Mouse (Mus musculus): ENCODE results near the gene Hoxd10. TPM values are rescaled to one million over a fixed set of nuclear protein-coding genes. Genes with fewer than 3 reads are reported as not detected.

Gene Hoxd10
- 26.0 and 26.2 TPM in 2 replicates for polyA plus RNA-seq (2015; fragmentation: Nextera tagmentation; extraction: Ambion mirVana)

DNA sequence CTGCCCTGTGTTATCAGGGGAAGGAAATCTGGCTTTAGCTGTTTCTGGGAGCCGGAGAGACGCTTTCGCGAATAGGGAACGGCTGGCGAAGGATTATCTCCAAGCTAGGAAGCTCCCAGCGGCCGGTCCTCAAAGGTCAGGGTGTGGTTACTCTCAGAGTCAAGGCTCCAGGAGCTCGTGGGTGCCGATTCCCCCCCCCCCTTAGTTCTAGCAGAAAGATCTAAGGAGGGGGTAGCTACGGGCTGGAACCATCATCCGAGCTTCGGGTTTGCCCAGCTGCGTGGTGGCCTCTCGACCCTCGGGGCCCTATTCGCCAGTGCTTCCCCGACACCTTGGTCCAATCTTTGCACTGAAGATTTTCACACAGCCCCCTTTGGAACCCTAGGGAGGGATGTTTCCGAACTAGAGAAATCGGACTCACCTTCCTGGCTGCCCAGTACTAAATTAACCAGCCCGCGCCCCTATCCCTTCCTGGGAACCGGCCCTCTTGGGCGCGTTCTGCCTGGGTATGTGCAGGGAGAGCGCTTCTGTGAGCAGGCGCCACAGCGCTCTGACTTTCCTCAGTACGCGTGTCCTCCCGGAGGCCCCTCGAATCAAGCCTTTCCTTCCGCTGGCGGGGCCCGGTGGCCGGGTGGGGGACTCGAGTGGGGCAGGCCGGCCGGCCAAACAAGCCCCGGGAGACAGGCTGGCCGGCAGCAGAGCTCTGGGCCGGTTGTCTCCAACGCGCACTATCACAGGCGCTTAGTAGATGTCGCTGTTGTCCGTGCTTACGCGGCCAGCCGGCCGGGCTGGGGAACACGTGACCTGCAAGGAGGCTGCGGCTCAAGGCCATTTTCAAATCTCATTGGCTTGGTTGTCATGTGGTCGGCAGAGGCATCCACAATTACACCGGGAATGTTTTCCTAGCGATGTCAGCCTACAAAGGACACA is at the start of gene Hoxd10:
Gene Hoxd10 (plus strand): TSS at position 903 of the 930 bp plus-strand sequence.
- peak within 1 kb of the TSS; percentile 95 for H3K27ac ChIP-seq
- ATAC-seq (ENCODE audit: low FRiP score, low read depth) = peak; percentile 88
- H3K27me3 ChIP-seq = peaks cover 49% of the 10 kb centered on the region
- H3K36me3 ChIP-seq = peaks cover 16% of the 10 kb centered on the region; the same call in 1 of the 2 replicates
- H3K9ac ChIP-seq = peak within 1 kb of the TSS; percentile 92
- H3K4me2 ChIP-seq (replicated peaks) = peak within 1 kb of the TSS; percentile 91
- H3K4me3 ChIP-seq = peak within 1 kb of the TSS; percentile 60
- peaks cover 60% of the 10 kb centered on the region for H3K4me1 ChIP-seq
- WGBS = 2% methylated on average over 56 of the region's 56 CpGs
- no peaks in the 10 kb centered on the region for H3K9me3 ChIP-seq

DNA sequence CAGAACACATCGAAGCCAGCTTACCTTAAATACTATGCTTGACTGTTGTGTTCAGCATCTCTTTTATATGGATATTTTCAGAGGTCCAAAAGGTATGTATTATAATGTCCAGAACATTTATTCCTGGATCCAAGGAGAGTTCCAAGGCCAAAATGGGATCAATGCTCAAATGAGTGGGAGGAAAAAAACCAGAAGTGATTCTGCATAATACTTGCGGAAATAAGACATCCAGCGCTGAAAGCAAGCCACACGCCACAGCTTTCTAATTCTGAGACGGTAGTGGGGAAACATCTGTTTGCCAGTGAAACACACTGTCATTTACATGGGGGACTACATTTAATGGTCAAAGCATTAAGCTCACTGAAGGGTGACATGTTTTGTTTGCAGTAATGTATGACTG is 49.3 kb upstream of the Hoxd10 start:
- WGBS = 56% methylated on average over 5 of the region's 5 CpGs
- H3K27me3 ChIP-seq = peaks cover 31% of the 10 kb centered on the region
- peaks cover 10% of the 10 kb centered on the region for H3K4me1 ChIP-seq
- no peak for ATAC-seq (ENCODE audit: low FRiP score, low read depth)
- no peaks in the 10 kb centered on the region for H3K36me3 ChIP-seq
- no peak overlapping the region for H3K4me3 ChIP-seq
- H3K27ac ChIP-seq = no peak overlapping the region; the same call in 1 of the 2 replicates
- H3K9me3 ChIP-seq = no peaks in the 10 kb centered on the region
- no peak overlapping the region for H3K4me2 ChIP-seq (replicated peaks)
- H3K9ac ChIP-seq = no peak overlapping the region

DNA sequence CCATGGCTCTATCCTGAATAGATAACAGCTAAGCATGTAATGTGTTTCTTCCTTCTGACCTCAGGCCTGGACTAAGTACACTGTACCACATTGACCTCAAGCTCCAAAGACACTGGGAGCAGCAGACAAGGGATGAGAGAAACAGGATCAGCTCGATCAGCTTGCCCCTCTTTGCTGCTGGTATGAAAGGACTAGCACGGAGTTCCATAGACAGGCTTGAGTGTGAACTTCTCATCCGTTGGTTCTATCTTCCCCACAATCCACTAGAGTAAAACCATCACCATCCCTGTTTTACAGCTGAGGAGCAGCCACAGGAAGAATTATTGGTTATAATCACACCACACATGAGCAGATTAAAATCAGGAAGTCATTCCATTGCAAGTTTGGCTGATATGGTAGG is 46.1 kb upstream of the Hoxd10 start:
- Histone ChIP-seq H3K27me3 (peaks cover 62% of the 10 kb centered on the region), H3K4me3 (no peak overlapping the region), H3K27ac (no peak overlapping the region), H3K9ac (no peak overlapping the region), H3K36me3 (no peaks in the 10 kb centered on the region), H3K9me3 (no peaks in the 10 kb centered on the region), H3K4me2 (replicated peaks) (no peak overlapping the region), H3K4me1 (peaks cover 38% of the 10 kb centered on the region)
- 75% methylated on average over 3 of the region's 3 CpGs for WGBS
- ATAC-seq (ENCODE audit: low FRiP score, low read depth) = no peak

DNA sequence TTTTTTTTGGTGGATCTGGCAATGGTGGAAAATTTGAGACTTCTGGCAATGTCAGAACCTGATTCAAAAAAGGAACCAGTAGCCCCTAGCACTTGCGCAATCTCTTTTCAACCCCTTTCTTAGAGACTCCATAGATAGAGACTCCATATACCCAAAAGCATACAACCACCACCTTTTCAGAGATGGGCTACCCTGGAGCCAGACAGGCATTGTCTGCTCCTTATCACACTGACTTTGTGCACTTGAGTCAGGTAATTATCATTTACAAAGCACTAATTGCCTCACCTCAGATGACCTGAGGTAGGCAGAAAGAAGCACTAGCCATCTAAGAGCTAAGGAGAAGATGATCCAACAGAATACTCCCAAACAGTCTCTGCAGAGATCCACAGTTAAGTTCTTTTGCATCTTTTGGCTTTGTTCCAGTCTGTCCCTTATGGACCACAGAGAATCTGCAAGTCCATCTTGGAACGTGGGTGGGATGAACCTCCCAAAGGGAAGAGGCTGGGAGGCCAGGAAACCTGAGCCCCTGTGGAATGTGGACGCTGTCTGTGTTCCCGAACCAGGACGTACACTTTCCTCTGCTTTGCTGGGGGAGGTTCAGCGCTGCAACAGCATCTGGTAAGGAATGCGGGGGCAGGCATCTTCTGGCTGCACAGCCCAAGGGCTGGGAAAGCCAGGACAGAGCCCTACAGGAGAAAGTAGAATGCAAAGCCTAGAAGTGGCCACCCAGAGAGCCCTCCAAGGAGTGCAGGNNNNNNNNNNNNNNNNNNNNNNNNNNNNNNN is 44.5 kb upstream of the Hoxd10 start:
- 0 out of 2 replicates have a peak overlapping the region, but pooled peaks have one; percentile 9 for H3K4me2 ChIP-seq (replicated peaks)
- no peak overlapping the region for H3K4me3 ChIP-seq
- H3K9me3 ChIP-seq = no peaks in the 10 kb centered on the region
- no peak overlapping the region for H3K27ac ChIP-seq
- H3K4me1 ChIP-seq = peaks cover 41% of the 10 kb centered on the region
- 19% methylated on average over 7 of the region's 7 CpGs for WGBS
- H3K9ac ChIP-seq = peak overlapping the region; percentile 35; the same call in 1 of the 2 replicates
- ATAC-seq (ENCODE audit: low FRiP score, low read depth) = no peak
- peaks cover 72% of the 10 kb centered on the region for H3K27me3 ChIP-seq
- no peaks in the 10 kb centered on the region for H3K36me3 ChIP-seq

DNA sequence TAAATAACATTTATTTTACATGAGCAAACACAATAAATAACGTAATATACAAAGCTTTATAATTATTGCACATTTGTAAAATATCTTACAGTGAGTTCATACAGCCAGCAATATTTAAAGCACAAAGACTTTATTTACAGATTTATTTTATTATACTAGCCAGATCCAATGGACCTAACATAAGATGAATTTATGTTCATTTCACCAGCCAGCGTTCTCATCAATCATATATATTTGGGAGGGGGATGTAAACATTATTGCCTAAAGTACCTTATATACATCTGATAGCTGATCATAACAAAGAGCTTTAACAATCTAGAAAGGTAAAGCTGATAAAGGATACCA is 38.8 kb upstream of the Hoxd10 start:
- Histone ChIP-seq H3K4me1 (peaks cover 29% of the 10 kb centered on the region), H3K27me3 (peaks cover 65% of the 10 kb centered on the region), H3K36me3 (0 out of 2 replicates have a peak, but pooled peaks cover 2% of the 10 kb centered on the region), H3K4me2 (replicated peaks) (no peak overlapping the region), H3K27ac (no peak overlapping the region), H3K9me3 (no peaks in the 10 kb centered on the region), H3K9ac (no peak overlapping the region), H3K4me3 (no peak overlapping the region)
- 31% methylated on average over 2 of the region's 2 CpGs for WGBS
- no peak for ATAC-seq (ENCODE audit: low FRiP score, low read depth)

DNA sequence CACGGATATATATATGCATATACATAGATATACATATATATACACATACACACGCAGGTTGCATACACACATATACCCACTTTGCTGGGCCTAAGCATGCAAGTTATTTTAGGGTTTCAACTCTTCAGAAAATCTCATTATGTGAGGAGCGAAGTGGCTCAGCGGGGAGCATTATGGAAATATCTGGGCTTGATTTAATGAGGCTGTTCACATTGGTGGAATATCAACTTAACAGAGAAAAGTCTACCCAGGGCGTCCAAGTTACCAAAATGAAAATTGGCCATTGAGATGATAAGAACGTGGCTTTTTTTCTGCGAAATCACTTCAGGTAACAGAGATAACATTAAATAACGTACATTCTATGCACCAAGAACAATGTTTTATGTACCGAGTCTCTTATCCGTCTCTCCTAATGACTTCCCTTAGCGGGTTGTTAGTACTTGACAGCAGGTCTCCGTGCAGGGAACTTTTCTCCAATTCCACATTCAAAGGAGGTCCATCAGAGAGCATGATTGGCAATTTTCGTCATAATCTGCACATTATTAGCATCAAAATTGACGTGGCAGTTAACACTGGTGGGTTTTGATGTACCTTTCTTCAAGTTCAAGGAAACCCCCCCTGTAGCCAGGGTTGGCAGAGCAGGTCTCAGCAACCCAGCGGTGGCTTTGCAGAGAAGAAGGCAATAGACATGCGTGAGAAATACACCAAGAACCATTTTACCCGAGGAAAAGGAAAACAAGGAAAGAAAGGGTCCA is 37.8 kb upstream of the Hoxd10 start:
- Histone ChIP-seq H3K9me3 (no peaks in the 10 kb centered on the region), H3K4me1 (peaks cover 20% of the 10 kb centered on the region), H3K36me3 (0 out of 2 replicates have a peak, but pooled peaks cover 2% of the 10 kb centered on the region), H3K4me3 (peak overlapping the region; percentile 63), H3K9ac (peak overlapping the region; percentile 98), H3K27me3 (peaks cover 55% of the 10 kb centered on the region), H3K4me2 (replicated peaks) (peak overlapping the region; percentile 74), H3K27ac (peak overlapping the region; percentile 95)
- WGBS = 9% methylated on average over 17 of the region's 17 CpGs
- no peak for ATAC-seq (ENCODE audit: low FRiP score, low read depth)

DNA sequence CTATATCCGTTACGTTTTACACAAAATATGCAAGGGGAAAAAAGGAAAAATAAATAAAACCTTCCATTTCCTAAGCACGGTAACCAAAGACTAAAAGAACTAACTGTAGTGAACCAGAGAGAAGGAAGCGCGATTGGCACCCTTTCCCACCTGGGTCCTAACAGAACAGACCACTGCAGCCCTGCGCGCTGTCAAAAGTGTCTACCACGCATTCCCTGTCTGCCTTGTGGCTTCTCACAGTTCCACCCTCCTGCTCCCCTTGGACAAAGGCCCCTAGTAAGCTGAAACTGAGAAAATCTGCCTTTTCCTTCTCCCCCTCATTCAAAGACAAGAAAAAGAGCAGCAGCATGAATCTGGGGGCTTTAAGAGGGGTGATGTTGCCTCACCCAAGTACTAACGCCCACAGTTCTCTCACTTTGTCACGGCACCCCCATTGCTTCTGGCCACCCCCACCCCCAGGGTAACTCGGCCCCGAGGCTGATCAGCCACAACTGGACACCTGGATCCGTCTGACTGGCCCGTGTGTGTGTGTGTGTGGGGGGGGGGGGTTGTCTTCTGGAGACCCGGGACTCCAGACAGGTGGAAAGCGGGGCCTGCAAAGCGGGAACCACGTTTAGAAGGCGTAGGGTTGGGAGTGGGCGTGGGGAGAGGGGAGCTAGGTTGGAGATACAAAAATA is 36.8 kb upstream of the Hoxd10 start:
- Histone ChIP-seq H3K36me3 (0 out of 2 replicates have a peak, but pooled peaks cover 2% of the 10 kb centered on the region), H3K9ac (peak overlapping the region; percentile 98), H3K9me3 (no peaks in the 10 kb centered on the region), H3K4me2 (replicated peaks) (peak overlapping the region; percentile 74), H3K4me1 (peaks cover 14% of the 10 kb centered on the region), H3K27me3 (peaks cover 47% of the 10 kb centered on the region), H3K4me3 (peak overlapping the region; percentile 63), H3K27ac (peak overlapping the region; percentile 95)
- WGBS = 2% methylated on average over 19 of the region's 20 CpGs
- ATAC-seq (ENCODE audit: low FRiP score, low read depth) = 0 out of 2 replicates have a peak, but pooled peaks have one; percentile 31

DNA sequence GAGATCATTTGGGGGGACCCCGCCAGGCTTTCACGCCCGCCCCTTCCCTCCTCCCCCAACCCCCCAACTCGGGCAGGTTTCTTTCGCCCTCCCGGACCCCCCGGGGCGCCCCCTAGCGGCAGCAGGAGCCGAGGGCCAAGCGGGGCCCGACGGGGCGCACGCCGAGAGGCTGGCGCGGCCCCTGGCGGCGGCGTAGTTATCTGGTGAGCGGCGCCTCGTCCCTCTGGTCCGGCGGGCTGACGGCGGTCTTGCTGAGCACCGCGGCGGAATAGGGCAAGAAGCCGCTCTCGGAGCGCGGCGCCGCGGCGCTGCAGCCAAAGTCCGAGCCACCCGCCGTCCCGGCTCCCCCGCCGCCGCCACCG is 36.3 kb upstream of the Hoxd10 start:
- 1% methylated on average over 38 of the region's 47 CpGs for WGBS
- no peaks in the 10 kb centered on the region for H3K9me3 ChIP-seq
- peak overlapping the region; percentile 95 for H3K27ac ChIP-seq
- peaks cover 42% of the 10 kb centered on the region for H3K27me3 ChIP-seq
- peak overlapping the region; percentile 63 for H3K4me3 ChIP-seq
- peak overlapping the region; percentile 98 for H3K9ac ChIP-seq
- H3K36me3 ChIP-seq = 0 out of 2 replicates have a peak, but pooled peaks cover 2% of the 10 kb centered on the region
- H3K4me2 ChIP-seq (replicated peaks) = peak overlapping the region; percentile 74
- H3K4me1 ChIP-seq = peaks cover 9% of the 10 kb centered on the region; the same call in 1 of the 2 replicates
- peak; percentile 25; the same call in 1 of the 2 replicates for ATAC-seq (ENCODE audit: low FRiP score, low read depth)

DNA sequence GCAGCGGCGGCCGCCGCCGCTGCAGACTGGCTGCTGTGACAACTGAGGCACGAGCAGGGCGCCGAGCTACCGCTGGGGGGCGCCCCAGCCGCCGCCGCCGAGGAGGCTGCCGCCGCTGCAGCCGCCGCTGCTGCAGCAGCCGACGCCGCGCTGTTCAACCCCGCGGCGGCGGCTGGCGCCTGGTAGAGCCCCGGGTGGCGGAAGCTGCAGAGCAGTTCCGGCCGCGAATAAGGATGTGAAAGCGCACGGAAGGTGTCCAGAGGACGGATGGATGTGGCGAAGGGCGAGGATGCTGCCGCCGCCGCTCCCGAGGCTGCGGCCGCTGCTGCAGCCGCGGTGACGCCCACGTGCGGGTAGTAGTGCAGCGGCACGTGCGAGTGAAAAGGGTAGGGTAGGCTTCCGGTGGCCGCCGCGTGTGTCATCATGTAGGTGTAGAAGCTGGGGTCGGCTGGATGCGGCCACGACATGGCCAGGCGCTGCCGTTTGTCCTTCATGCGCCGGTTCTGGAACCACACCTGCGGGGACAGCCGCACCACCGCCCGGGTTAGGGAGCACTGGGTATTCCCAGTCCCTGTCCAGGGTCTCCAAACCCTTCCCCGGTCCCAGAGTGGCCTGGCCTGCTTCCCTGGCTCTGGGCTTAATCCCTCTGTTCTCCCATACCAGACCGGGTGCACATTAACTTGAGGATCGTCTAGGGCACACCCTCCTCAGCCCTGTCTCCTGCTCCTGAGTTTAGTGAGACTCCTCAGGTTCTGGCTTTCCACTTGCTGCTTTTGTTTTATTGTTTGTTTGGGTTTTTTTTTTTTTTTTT is 35.7 kb upstream of the Hoxd10 start:
- H3K4me2 ChIP-seq (replicated peaks) = peak overlapping the region; percentile 74
- H3K9me3 ChIP-seq = no peaks in the 10 kb centered on the region
- H3K9ac ChIP-seq = peak overlapping the region; percentile 98
- peak overlapping the region; percentile 95 for H3K27ac ChIP-seq
- H3K36me3 ChIP-seq = 0 out of 2 replicates have a peak, but pooled peaks cover 2% of the 10 kb centered on the region
- peak overlapping the region; percentile 63 for H3K4me3 ChIP-seq
- H3K27me3 ChIP-seq = peaks cover 41% of the 10 kb centered on the region
- no peak for ATAC-seq (ENCODE audit: low FRiP score, low read depth)
- WGBS = under 1% methylated on average over 63 of the region's 69 CpGs
- peaks cover 7% of the 10 kb centered on the region; the same call in 1 of the 2 replicates for H3K4me1 ChIP-seq

DNA sequence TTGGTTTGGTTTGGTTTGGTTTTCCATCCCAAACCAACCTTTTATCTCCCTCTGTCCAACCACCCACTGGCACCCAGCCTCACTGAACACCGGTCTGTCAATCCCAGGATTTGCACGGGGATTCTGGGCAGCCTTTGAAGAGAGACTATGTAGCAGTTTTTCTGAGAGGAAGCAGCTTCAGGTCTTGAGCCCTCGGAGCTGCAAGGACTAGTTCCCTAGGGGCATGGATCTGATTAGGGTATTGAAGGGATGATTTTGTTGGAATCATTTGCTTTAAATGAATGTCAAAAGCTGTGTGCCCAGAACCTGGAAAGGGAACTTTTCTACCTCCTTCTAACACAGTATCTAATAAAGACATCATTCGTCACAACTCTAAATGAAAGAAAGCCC is 35.1 kb upstream of the Hoxd10 start:
- Histone ChIP-seq H3K4me2 (replicated peaks) (peak overlapping the region; percentile 74), H3K4me3 (peak overlapping the region; percentile 63), H3K27me3 (peaks cover 45% of the 10 kb centered on the region), H3K27ac (peak overlapping the region; percentile 95), H3K9me3 (no peaks in the 10 kb centered on the region), H3K9ac (peak overlapping the region; percentile 98), H3K36me3 (0 out of 2 replicates have a peak, but pooled peaks cover 2% of the 10 kb centered on the region), H3K4me1 (peaks cover 11% of the 10 kb centered on the region; the same call in 1 of the 2 replicates)
- WGBS = 5% methylated on average over 4 of the region's 4 CpGs
- ATAC-seq (ENCODE audit: low FRiP score, low read depth) = no peak
